Mouse (Mus musculus) CD4-positive helper T cell, adult 2 months (primary cell): ENCODE data around the gene Smc4.

Experiments
- DNase-seq: peaks from one replicate; pipeline ENCODE4 v3.0.0-alpha.2; 2012; ENCODE audit warnings: low read depth, missing footprints, low spot score

Smc4 gene

GRCm38 (mm10) chr3:69004437-69005337 is at the start of gene Smc4, which contains the start of gene Ift80:
Gene Smc4 (plus strand): TSS chr3:69004738.
Gene Ift80 (minus strand): TSS chr3:69004570.
- DNase-seq: peak; percentile 98

- no peak for DNase-seq
These were observed 48.1 kb upstream of the Smc4 start for GRCm38 (mm10) chr3:68956454-68956853.

- no peak for DNase-seq
These were observed 47.1 kb upstream of the Smc4 start for GRCm38 (mm10) chr3:68957413-68957812.

- peak; percentile 67 for DNase-seq
These were observed 39.9 kb upstream of the Smc4 start for GRCm38 (mm10) chr3:68964682-68965081.

GRCm38 (mm10) chr3:68966527-68967285 is 37.8 kb upstream of the Smc4 start:
- DNase-seq: peak; percentile 63

- DNase-seq: peak; percentile 77
These were observed 37.1 kb upstream of the Smc4 start for GRCm38 (mm10) chr3:68967404-68967803.

GRCm38 (mm10) chr3:68969091-68969590 is 35.4 kb upstream of the Smc4 start:
- DNase-seq: peak; percentile 38

- no peak for DNase-seq
These were observed 31.0 kb upstream of the Smc4 start for GRCm38 (mm10) chr3:68973574-68973973.

GRCm38 (mm10) chr3:68974639-68975532 is 29.7 kb upstream of the Smc4 start:
- peak; percentile 63 for DNase-seq

GRCm38 (mm10) chr3:68975533-68976490 is 28.7 kb upstream of the Smc4 start:
- no peak for DNase-seq

- no peak for DNase-seq
These were observed 26.8 kb upstream of the Smc4 start for GRCm38 (mm10) chr3:68977696-68978095.

- no peak for DNase-seq
These were observed 25.4 kb upstream of the Smc4 start for GRCm38 (mm10) chr3:68979187-68979586.

GRCm38 (mm10) chr3:68980898-68981297 is 23.6 kb upstream of the Smc4 start:
- peak; percentile 81 for DNase-seq

- no peak for DNase-seq
These were observed 18.0 kb upstream of the Smc4 start for GRCm38 (mm10) chr3:68986550-68986949.

GRCm38 (mm10) chr3:69002781-69003180 is 1.8 kb upstream of the Smc4 start:
- no peak for DNase-seq

- no peak for DNase-seq
These were observed 492 bp upstream of the Smc4 start for GRCm38 (mm10) chr3:69004055-69004436.

GRCm38 (mm10) chr3:69005338-69006245 is 1.1 kb downstream of the Smc4 start:
- peak; percentile 69 for DNase-seq

GRCm38 (mm10) chr3:69006246-69006760 is 1.8 kb downstream of the Smc4 start:
- peak; percentile 58 for DNase-seq

GRCm38 (mm10) chr3:69008873-69009272 is 4.3 kb downstream of the Smc4 start:
- DNase-seq: no peak
